Mouse (Mus musculus) left cerebral cortex, postnatal 36 days (tissue): Measurements from ENCODE around the gene Evi2b. TPM values are rescaled to one million over a fixed set of nuclear protein-coding genes. Genes with fewer than 3 reads are reported as not detected.

ENCODE experiments used
- DNase-seq, 2 experiments: peaks; one replicate each; pipeline ENCODE4 v3.0.0; 2021 to 2022; ENCODE audit warnings: low spot score in 2 of 2, mixed read lengths in 1 of 2
- intact Hi-C: fragments of 180-260 bp; cut with DNase I; formaldehyde crosslinking; loops from one replicate; pipeline ENCODE4 v1.15.1; 2025
- total RNA-seq, 2 experiments: library from RNA; stranded (reverse); gene quantifications; 2 replicates each; pipeline ENCODE4 v1.2.3; 2021

The Evi2b gene
- under 1 TPM; 0.32 to 0.63 TPM for total RNA-seq

GRCm38 (mm10) chr11:79523560-79524309 is at the start of gene Evi2b:
Evi2b (minus strand) TSS chr11:79523762.
- intact Hi-C loops = no loop called here
- DNase-seq = no peak

- intact Hi-C loops = loop anchor here (10.0 kb wide), 1 partner anchor 126 kb away; no protein-coding TSS in a partner anchor
- DNase-seq = no peak
These were observed 46.8 kb upstream of the Evi2b start for GRCm38 (mm10) chr11:79570319-79570718.

GRCm38 (mm10) chr11:79568197-79568911 is 44.8 kb upstream of the Evi2b start:
- intact Hi-C loops = no loop called here
- DNase-seq = no peak

- intact Hi-C loops = no loop called here
- DNase-seq = no peak
These were observed 43.4 kb upstream of the Evi2b start for GRCm38 (mm10) chr11:79566947-79567346.

GRCm38 (mm10) chr11:79563493-79563892 is 39.9 kb upstream of the Evi2b start:
- intact Hi-C loops = no loop called here

GRCm38 (mm10) chr11:79560536-79560935 is 37.0 kb upstream of the Evi2b start:
- DNase-seq = no peak
- intact Hi-C loops = no loop called here

More at GRCm38 (mm10) chr11:79563493-79563892, 39.9 kb upstream of the Evi2b start:
- DNase-seq = no peak

GRCm38 (mm10) chr11:79552622-79553021 is 29.1 kb upstream of the Evi2b start:
- intact Hi-C loops = no loop called here
- no peak for DNase-seq

GRCm38 (mm10) chr11:79536293-79536692 is 12.7 kb upstream of the Evi2b start:
- no peak for DNase-seq
- intact Hi-C loops = no loop called here

- intact Hi-C loops = no loop called here
- no peak for DNase-seq
These were observed 12.0 kb upstream of the Evi2b start for GRCm38 (mm10) chr11:79535554-79535953.

- DNase-seq = no peak
- intact Hi-C loops = no loop called here
These were observed 10.6 kb upstream of the Evi2b start for GRCm38 (mm10) chr11:79533950-79534690.

- intact Hi-C loops = no loop called here
- DNase-seq = no peak
These were observed 9.7 kb upstream of the Evi2b start for GRCm38 (mm10) chr11:79533311-79533710.

GRCm38 (mm10) chr11:79531485-79531884 is 7.9 kb upstream of the Evi2b start:
- no peak for DNase-seq
- intact Hi-C loops = no loop called here

GRCm38 (mm10) chr11:79530774-79531173 is 7.2 kb upstream of the Evi2b start:
- intact Hi-C loops = no loop called here
- DNase-seq = no peak

GRCm38 (mm10) chr11:79530333-79530761 is 6.8 kb upstream of the Evi2b start, which contains the start of the genes Evi2 and Evi2a:
Evi2 (minus strand) TSS chr11:79530589.
Evi2a (minus strand) TSS chr11:79530609.
- peak in 1 of 2 experiments; percentile 28 for DNase-seq
- intact Hi-C loops = no loop called here

- intact Hi-C loops = no loop called here
- DNase-seq = no peak
These were observed 6.2 kb upstream of the Evi2b start for GRCm38 (mm10) chr11:79529736-79530135.

GRCm38 (mm10) chr11:79529226-79529625 is 5.7 kb upstream of the Evi2b start:
- intact Hi-C loops = no loop called here
- no peak for DNase-seq

GRCm38 (mm10) chr11:79528601-79529000 is 5.0 kb upstream of the Evi2b start:
- intact Hi-C loops = no loop called here
- no peak for DNase-seq

- intact Hi-C loops = no loop called here
- no peak for DNase-seq
These were observed 4.3 kb upstream of the Evi2b start for GRCm38 (mm10) chr11:79527739-79528384.

- intact Hi-C loops = no loop called here
- peak; percentile 26 to 33 for DNase-seq
These were observed 3.6 kb upstream of the Evi2b start for GRCm38 (mm10) chr11:79527015-79527738.
